Mouse (Mus musculus) CH12F3 (cell line): ENCODE measurements around the gene Trim7.
"Not testable (repeated sequence)": the region's sequence is repeated elsewhere in the genome, so short reads cannot be mapped to it uniquely, and the experiment has no call there.

Experiments used
- in situ Hi-C: fragments of 300-500 bp; cut with MboI; formaldehyde crosslinking; loops from 2 replicates; pipeline ENCODE4 v1.14.3; 2020; ENCODE audit warnings: low sequenced_read_pairs

Gene Trim7

DNA sequence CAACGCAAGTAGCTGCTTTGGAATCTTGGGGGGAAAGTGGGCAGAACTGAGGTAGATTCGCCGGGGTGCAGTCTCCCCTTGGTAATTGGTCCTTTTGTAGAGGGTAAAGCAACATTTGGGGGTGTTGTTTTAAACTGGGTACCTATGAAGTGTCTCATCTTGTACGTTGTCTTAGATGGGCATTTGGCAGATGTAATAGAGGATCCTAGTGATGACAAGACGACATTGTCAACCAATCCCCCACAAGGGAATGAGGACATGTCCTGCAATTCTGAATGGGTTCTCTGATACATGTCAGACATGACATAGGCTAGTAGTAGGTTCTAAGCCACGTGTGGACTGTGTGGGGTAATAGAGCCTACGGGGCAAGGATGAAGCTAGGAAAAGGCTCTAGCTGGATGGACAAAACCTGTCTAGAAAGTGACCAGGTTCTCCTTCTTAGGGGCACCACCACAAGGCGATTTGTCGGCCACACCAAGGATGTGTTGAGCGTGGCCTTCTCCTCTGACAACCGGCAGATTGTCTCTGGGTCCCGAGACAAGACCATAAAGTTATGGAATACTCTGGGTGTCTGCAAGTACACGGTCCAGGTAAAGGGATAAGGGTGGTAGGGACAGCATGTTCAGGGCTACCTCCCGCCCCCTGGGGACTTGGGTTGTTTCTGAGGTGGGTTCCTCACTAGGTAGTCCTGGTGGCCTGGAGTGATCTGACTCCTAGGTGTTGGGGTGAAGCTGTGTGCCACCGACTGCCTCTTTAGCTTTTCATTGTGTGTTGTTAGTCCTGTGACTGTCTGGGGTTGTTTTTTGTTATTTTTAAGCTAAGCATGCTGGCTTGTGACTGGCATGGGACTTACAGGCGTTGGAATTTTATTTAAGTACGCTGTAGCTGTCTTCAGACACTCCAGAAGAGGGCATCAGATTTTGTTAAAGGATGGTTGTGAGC, 23.8 kb upstream of the Trim7 start:
- in situ Hi-C loops = no loop called here

DNA sequence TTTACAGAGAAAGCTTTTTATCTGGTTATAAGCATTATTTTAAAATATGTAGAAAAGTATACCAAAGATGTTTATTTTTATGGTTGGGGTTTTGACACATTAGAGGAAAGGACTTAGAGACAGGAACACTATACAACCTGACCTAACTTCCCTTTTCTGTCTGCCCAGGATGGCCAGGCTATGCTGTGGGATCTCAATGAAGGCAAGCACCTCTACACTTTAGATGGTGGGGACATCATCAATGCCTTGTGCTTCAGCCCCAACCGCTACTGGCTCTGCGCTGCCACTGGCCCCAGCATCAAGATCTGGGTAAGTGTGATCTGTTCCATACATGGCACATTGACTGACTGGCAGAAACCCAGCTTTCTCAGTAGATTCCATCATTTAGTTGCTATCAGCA, 22.0 kb upstream of the Trim7 start:
- in situ Hi-C loops = no loop called here

DNA sequence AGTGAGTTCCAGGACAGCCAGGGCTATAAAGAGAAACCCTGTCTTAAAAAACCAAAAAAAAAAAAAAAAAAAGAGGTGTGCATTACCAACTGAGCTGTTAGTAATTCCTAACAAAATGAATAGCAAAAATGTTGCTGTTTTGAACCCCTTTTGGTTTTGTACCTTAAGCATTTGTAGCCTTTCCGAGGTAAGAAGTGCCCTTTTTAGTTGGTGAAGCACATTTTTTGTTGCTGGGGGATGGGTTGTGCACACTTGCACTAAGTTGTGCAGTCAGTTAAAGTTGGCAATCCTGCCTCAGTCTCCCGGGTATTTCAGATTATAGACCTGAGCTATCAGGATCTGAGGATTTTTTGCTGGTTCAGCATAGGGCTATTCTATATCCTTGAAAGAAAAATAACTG, 21.0 kb upstream of the Trim7 start:
- in situ Hi-C loops = no loop called here

DNA sequence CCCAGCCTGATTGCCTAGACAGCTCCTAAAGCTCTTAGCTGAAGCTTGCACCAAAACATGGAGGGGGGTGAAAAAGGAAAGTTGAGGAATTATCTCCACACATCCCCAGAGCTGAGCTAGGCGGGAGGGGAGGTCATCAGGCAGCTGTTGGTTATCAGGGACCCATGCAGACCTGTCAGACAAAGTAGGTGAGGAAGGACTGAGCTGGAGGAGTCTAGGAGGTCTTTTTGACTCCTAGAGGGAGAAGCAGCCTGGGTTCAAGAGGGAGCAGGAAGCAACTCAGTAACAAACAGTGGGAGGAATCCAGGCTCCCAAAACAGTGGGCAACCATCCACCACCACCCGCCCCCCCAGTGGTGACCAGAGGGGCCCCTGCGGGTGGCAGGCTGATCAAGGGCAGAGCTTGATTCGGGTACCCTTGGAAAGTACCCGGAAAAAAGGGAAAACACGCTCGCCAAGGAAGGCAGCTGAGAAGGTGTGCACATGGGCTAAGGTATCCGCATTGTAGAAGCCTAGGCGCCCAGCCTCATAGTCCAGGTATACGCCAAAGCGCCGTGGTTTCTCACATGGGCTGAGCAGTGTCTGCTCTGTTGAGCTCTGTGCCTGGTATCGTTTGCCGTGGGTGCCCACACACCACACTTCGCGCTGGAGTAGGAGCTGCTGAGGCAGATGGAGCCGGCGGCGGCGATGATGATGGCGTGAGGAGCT, 18.9 kb upstream of the Trim7 start:
- in situ Hi-C loops = no loop called here

DNA sequence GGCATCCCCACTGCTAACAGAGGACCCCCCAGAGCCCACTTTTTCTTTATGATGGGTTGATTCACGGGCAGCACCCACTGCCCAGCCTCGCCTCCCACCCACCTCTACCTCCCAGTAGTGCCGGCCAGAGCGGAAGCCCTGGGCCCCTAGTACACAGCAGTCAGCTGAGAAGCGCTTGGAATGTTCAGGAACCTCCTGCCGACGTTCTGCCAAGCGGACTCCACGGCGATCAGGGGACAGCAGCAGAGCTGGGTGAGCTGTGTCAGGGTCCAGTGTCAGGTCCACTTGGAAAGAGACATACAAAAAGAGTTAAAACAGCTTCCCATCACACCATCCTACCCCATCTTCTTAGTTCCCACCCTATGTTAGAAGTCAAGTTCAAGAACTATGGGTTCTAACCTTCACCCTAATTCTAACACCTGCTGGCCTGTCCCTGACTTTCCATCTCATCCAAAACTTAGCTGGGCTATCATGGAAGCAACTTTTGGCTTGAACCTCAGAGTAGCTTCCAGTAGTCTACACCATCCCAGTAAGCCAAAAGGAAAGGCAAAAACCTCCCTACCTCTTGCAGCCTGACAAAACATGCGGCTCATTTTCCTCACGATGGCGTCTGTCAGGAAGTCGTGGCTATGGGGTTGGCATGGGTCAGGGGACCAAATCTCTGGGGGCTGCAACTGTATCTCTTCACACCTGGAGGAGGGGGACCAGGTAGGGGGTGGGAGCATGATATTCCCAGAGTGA, 18.2 kb upstream of the Trim7 start:
- in situ Hi-C loops = no loop called here

DNA sequence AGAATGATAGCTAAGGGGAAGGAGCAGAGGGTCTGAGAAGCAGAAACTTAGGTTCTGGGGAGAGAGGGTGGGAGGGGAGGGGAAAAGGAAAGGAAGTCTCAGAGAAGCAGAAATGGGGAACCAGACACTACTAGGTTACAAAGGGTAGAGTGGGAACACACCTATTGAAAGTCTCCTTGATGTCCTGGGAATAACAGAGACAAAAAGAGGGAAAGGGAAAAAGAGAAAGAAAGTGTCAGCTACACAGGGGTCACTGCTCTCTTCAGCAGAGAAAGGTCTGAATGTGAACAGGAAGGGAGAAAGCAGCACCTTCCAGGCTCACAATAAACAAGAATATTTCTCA, 17.7 kb upstream of the Trim7 start:
- in situ Hi-C loops = no loop called here

DNA sequence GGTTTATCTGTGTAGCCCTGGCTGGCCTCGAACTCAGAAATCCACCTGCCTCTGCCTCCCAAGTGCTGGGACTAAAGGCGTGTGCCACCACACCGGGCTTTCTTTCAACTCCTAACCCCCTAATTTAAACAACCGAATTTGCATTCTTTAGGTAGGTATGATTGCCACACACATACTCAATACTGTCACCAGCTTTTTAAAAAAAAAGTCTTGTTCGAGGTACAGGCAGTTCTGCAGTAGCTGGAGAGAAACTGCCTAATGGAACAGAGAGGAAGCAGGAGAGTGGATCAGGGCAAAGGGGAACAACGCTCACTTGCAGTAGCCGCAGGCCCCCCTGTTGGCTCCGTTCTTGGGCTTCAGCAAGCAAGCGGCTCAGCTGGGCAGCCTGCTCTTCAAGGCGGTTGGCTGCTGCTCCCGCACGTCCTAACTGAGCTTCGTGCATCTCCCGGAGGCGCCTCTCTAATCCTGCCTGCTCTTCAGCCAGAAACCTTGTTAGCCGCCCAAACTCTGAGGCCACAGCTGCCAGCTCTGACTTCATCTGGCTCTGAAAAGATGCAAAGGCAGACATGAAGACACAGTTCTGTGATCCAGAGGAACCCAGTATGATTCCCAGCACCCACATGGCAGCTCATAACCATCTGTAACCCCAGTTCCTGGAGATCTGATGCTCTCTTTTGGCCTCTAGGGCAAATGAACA, 17.1 kb upstream of the Trim7 start:
- in situ Hi-C loops = no loop called here

DNA sequence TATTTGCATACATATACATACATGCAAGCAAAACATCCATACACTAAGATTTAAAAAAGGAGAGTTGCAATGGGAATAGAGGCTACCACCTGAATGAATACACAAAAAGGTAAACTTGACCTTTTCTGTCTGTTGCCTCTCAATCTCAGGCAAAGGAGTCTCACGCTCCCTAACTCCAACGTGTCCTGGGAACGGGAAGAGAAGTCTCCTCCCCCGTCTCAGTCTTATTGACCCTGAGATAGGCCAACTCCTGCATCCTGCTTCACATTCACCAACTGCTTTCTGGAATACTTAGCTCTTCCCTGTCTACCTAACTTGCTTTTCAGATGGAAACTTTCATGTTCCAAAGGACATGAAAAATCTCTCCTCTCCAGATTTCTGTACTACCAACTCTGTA, 16.5 kb upstream of the Trim7 start:
- in situ Hi-C loops = no loop called here

DNA sequence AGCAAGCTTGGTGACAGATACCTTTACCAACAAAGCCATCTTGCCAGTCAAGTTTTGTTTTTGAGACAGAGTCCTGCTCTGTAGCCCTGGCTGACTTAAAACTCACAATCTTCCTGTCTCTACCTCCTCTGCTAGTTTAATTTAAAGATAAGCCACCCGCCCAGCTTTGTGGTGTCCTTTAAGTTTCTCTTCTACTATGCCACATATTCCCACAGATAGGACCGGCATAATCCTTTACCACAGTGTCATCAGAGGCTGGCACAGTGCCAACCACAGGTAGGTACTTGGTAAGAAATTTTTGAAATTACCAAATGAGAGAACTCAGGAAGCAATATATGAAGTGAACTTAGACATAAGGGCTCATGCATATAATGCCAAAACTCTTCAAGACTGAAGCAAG, 15.8 kb upstream of the Trim7 start:
- in situ Hi-C loops = no loop called here

DNA sequence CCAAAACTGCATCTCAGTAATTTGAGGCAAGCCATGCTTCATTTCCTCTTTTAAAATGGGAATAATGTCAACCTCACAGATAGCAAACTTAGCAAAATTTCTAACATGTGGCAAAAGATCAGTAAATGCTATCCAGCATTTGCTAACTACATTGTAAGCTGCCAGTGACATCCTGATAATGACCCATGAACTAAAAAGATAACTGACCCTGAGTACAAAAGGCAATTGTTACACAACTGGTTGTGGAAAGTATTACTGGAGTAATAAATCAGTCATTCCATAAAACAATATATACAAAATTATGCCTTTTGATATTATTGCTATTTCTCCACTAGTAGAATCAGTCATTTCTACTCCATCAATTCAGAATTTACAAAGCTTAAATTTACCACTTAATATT, 12.2 kb upstream of the Trim7 start:
- in situ Hi-C loops = no loop called here

DNA sequence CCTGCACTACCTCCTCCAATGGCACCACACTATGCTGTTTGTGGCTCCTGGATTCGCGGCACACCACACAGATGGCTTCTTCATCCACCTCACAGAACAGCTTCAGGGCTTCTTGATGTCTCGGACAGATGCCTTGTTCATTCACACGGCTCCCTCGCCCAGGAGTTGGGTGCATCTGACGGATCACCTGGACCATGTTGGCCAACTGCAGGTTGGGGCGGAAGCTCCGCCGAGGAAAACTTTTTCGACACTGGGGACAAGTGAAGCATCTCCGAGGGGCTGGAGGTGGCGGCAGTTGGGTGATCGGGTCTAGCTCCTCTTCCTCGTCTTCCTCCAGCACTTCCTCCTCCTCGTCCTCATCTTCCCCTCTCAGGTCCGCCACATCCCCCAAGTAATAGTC, 10.1 kb upstream of the Trim7 start:
- in situ Hi-C loops = no loop called here

DNA sequence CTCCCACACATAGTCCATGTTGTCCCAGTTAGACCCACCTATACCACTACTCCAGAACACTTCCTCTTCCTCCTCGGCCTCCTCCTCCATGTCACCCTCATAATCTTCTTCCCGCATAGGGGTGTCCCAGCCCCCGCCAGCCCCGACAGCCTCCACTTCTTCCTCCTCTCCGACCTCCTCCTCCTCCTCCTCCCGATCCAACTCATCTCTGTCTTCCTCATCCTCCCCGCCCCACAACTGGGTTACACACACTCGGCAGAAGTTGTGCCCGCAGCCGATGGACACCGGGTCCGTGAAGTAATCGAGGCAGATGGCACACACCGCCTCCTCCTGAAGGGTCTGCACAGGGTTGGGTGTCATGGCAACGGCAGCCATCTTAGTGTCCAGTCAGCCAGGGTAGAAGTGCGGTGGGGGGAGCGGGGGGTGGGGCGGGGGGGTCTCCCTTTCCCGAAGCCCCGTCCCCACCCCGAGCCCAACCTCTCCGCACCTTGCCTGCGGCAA, 9.6 kb upstream of the Trim7 start:
- in situ Hi-C loops = no loop called here

DNA sequence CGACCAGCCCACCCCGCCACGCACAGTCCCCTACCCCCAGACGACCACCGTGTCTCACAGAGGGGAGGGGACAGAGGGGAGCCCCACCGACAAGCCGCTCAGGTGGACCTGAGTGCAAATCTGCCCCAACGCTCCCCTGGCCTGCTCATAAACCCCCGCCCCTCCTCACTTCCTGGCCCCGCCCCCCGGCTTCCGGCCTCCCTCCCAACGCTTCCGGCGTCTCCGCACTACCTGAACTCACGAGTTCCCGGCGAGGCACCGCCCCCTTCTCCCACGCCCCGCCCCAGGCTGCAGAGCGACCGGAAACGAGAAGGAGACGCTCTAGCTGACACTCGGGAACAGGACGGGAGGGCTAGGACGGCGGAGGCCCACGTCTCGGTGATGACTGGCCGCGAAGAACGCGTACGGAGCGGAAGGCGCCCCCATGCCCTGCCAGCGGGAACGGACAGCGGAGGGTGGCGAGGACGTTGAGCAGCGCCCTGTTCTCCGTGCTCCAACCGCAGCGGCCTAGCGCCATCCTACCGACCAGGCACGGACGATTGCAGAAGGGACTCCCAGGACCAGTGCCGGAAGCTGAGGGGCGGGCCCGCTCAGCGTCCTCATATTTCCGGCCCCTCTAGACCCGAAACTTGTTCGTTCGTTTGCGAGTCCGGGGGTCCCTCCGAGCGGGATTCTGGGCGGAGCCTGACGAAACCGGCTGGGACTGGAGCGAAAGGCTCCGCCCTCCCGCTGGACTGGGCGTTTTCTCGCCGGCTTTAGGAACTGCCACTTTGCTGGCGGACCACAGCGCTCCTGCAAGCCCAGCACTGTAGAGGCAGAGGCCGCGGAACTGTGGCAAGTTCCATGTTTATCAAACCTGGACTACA, 8.9 kb upstream of the Trim7 start, which contains the start of gene Trim41:
Trim41 (minus strand) TSS at position 554 of the 866 bp plus-strand sequence.
- in situ Hi-C loops = no loop called here

DNA sequence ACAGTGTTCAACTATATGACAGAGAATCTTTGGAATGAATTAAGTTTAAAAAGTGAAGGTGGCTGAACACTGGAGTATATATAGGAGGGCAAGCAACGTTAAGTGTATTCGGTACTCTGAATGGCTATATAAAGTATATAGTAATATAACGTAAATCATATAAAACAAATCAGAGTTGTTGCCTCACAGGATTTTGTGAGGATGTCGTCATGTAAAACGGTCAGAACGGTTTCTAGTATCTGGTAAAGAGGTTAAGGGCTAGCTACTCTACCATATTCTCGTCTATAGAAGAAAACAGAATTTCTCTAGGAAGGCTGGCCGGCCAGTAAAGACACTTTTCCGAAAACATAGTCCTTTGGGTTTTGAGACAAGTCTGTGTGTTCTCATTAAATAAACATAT, 8.1 kb upstream of the Trim7 start:
- in situ Hi-C loops = no loop called here

DNA sequence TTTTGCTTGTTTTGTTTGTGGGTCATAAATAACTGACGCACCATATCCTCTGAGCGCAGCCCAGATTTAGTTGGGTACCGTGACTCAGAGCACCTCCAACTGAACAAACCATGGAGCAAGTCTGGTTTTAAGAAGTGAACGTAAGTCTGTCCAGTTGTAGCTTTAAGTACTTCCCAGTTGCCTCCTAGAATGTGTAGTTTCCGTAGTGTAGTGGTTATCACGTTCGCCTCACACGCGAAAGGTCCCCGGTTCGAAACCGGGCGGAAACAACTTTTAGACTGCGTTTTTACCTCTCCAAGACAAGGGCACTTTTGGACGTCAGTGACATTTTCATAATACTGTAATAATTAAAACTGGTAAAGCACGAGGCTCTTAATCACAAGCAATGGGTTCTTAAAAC, 7.6 kb upstream of the Trim7 start:
- in situ Hi-C loops = no loop called here

DNA sequence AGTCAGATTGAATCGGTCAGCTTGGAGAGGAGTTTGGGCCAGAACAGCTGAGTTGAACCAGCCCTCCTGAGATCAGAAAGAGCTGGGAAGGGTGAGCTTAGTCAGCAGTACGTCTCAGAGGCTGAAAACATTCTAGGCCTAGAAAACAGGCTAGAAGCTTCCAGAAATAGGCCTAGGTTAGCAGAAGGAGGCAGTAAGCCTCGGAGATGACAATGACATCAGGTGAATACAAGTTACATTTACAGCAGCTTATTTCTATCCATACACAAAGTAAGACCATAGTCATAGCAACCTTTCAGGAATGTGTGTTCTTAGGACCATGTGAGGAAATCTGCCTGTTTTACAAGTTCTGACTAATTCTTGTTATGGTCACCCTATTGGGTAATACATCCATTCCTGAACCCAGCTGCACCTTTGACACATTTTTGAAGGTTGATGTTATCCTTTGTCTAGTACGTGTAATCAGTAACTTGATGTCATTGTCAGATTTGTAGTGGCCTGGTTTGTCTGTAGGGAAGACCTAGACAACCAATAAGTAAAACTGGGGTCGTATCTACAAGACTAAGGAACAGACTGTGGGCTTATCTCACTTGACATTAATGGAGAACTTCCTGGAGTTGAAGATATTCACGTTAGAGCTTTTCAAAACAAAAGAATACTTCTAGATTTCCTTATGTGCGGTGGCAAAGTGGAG, 6.2 kb upstream of the Trim7 start:
- in situ Hi-C loops = no loop called here

DNA sequence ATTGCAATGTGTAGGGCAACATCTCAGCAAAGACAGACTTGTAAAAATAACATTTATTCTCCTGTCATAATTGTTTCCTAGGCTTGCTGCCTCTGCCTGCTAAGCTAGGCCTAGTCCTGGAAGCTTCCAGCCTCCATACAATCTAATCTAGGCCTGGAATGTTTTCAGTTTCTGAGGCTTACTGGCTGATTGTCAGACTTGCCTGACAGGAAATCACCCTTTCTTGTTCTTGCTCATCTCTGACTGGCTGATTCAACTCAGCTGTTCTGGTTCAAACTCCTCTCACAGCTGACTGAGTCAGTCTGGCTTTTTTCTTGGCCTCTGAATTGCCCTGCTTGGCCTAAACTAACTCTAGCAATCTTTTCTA, 5.6 kb upstream of the Trim7 start:
- in situ Hi-C loops = no loop called here

DNA sequence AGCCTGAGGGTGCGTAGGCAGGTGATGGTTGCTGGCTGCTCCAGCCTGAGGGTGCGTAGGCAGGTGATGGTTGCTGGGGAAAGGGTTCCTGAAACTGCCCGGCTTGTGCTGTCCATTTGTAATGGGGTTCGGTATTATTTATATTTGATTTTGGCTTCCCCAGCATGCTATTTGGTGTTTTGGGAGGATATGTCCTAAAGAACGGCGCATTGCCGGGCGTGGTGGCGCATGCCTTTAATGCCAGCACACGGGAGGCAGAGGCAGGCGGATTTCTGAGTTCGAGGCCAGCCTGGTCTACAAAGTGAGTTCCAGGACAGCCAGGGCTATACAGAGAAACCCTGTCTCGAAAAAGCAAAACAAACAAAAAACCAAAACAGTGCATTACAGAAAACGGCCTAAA, 4.6 kb upstream of the Trim7 start:
- in situ Hi-C loops = not testable (repeated sequence)

DNA sequence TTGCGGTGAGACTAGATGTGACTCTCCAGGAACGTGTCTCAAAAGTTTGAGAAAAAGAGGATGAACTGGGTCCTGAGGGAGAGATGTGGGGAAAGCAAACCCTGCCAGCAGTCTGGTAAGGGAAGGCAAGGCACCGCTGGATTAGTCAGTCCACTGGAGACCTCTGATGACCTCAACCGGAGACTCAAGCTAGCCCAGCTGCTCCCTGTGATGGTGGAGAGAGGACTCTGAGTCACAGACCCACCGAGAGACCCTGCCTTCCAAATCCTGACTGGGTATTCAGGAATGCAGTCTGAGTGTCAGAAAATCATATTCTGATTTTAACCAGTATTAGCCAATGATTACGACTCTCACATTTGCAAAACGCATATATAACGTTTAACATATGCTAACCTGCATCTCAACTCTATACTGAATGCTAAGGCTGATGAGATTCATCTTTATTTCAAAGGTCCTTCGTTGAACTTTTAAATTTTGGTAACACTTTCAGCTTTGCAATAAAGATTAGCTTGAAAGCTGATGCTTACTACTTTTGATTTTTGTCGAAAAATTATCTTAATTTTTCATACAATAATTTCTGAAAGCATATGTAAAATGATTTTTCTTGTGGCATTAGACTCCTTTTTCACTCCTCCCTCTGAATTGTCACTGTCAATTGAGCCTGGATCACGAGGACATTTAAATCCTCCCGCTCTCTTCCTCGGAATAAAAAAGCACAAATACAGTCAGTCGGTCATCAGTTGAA, 3.0 kb upstream of the Trim7 start:
- in situ Hi-C loops = no loop called here
